Mouse (Mus musculus): ENCODE data around the gene H2afj. TPM values are rescaled to one million over a fixed set of nuclear protein-coding genes. Genes with fewer than 3 reads are reported as not detected.

The H2afj gene
- 381 and 1,561 TPM in 2 replicates for polyA plus RNA-seq (2012; rRNA removed; ENCODE audit: low replicate concordance)

GRCm38 (mm10) chr6:136808014-136808417 is at the start of gene H2afj:
H2afj (plus strand) TSS chr6:136808244.

GRCm38 (mm10) chr6:136781377-136781986 is 26.6 kb upstream of the H2afj start, which contains the start of gene Gucy2c:
Gucy2c (minus strand) TSS chr6:136781765.

GRCm38 (mm10) chr6:136803739-136804633 is 4.1 kb upstream of the H2afj start, which contains the start of gene Hist4h4:
Hist4h4 (minus strand) TSS chr6:136804415.

GRCm38 (mm10) chr6:136827516-136827880 is 19.5 kb downstream of the H2afj start, which contains the start of gene BC049715:
BC049715 (plus strand) TSS chr6:136827626.

GRCm38 (mm10) chr6:136827881-136828561 is 20.0 kb downstream of the H2afj start, which contains the start of gene Wbp11:
Wbp11 (minus strand) TSS chr6:136828233.

GRCm38 (mm10) chr6:136835352-136835751 is 27.3 kb downstream of the H2afj start, which contains the start of gene Smco3:
Smco3 (minus strand) TSS chr6:136835452.

GRCm38 (mm10) chr6:136857186-136857872 is 49.3 kb downstream of the H2afj start, which contains the start of gene Art4:
Art4 (minus strand) TSS chr6:136857733.

Other genes starting within 250 kb of the H2afj start
- gene Plbd1, start 146.3 kb upstream of the H2afj start, polyA plus RNA-seq (2012; rRNA removed; ENCODE audit: low replicate concordance) = 20.3 and 43.4 TPM in 2 replicates
- gene Gucy2c, start 26.5 kb upstream of the H2afj start, polyA plus RNA-seq (2012; rRNA removed; ENCODE audit: low replicate concordance) = 35.4 and 61.1 TPM in 2 replicates
- 1.3 and 2.3 TPM in 2 replicates for gene Hist4h4, start 3.8 kb upstream of the H2afj start, polyA plus RNA-seq (2012; rRNA removed; ENCODE audit: low replicate concordance)
- gene BC049715, start 19.4 kb downstream of the H2afj start, polyA plus RNA-seq (2012; rRNA removed; ENCODE audit: low replicate concordance) = 0.88 and 1.5 TPM in 2 replicates
- 32.5 and 34.8 TPM in 2 replicates for gene Wbp11, start 20.0 kb downstream of the H2afj start, polyA plus RNA-seq (2012; rRNA removed; ENCODE audit: low replicate concordance)
- not detected in 2 replicates for gene Smco3, start 27.2 kb downstream of the H2afj start, polyA plus RNA-seq (2012; rRNA removed; ENCODE audit: low replicate concordance)
- 0.08 and 0.15 TPM in 2 replicates for gene Art4, start 49.5 kb downstream of the H2afj start, polyA plus RNA-seq (2012; rRNA removed; ENCODE audit: low replicate concordance)
- 70.6 and 80.8 TPM in 2 replicates for gene Mgp, start 67.6 kb downstream of the H2afj start, polyA plus RNA-seq (2012; rRNA removed; ENCODE audit: low replicate concordance)
- gene Erp27, start 113.9 kb downstream of the H2afj start, polyA plus RNA-seq (2012; rRNA removed; ENCODE audit: low replicate concordance) = 5.0 TPM in 1 of 2 replicates, not detected in the other
- gene Pde6h, start 115.6 kb downstream of the H2afj start, polyA plus RNA-seq (2012; rRNA removed; ENCODE audit: low replicate concordance) = 0.04 TPM in 1 of 2 replicates, not detected in the other
- 9.1 and 19.1 TPM in 2 replicates for gene Arhgdib, start 133.7 kb downstream of the H2afj start, polyA plus RNA-seq (2012; rRNA removed; ENCODE audit: low replicate concordance)

Data from duodenum, adult 2 months (tissue).